ENCODE assay signal across 9 mouse cellular contexts in genomic region chr1:36279202-36279601, GRCm38 (mm10). TPM values are rescaled to one million over a fixed set of nuclear protein-coding genes. Genes with fewer than 3 reads are reported as not detected.
DNase-seq lines count a peak whose midpoint lies in the region; ATAC-seq lines count a peak whose summit lies in the region.
"Had no signal": no experiment of that assay in that cellular context is flagged by ENCODE, and none has a peak within 500 bp of the region (broad histone marks: within the 10 kb centered on the region; RNA-seq: fewer than 3 reads in every experiment).

No protein-coding gene starts in this region.

- H3K4me2 ChIP-seq in heart, embryonic 11.5 days, result no peak overlapping the region
- no peak overlapping the region for H3K4me2 ChIP-seq in embryonic facial prominence, embryonic 11.5 days (ENCODE audit: low read depth, low read length)
- H3K4me2 ChIP-seq: midbrain, embryonic 12.5 days had no signal

- no peak overlapping the region for H3K4me3 ChIP-seq in heart, embryonic 11.5 days (ENCODE audit: low read depth, low read length)
- no peak overlapping the region for H3K4me3 ChIP-seq in embryonic facial prominence, embryonic 11.5 days (ENCODE audit: low read depth, low read length)
- H3K4me3 ChIP-seq: midbrain, embryonic 12.5 days had no signal

- no peaks in the 10 kb centered on the region for H3K27me3 ChIP-seq in heart, embryonic 11.5 days (ENCODE audit: control insufficient read depth, insufficient read depth, low read length)
- no peaks in the 10 kb centered on the region for H3K27me3 ChIP-seq in embryonic facial prominence, embryonic 11.5 days (ENCODE audit: control insufficient read depth, insufficient read depth, low read length)
- H3K27me3 ChIP-seq: midbrain, embryonic 12.5 days had no signal

- H3K4me1 ChIP-seq in heart, embryonic 11.5 days (ENCODE audit: control insufficient read depth, insufficient read depth, low read length), result no peaks in the 10 kb centered on the region
- H3K4me1 ChIP-seq in embryonic facial prominence, embryonic 11.5 days (ENCODE audit: control insufficient read depth, insufficient read depth, low read length), result no peaks in the 10 kb centered on the region
- H3K4me1 ChIP-seq: midbrain, embryonic 12.5 days had no signal

- no peak for ATAC-seq in heart, embryonic 11.5 days (replicated peaks; ENCODE audit: insufficient number of reproducible peaks, low FRiP score, low TSS enrichment)
- peak; percentile 37; the same call in 1 of the 2 replicates for ATAC-seq in embryonic facial prominence, embryonic 11.5 days (replicated peaks; ENCODE audit: insufficient number of reproducible peaks, low FRiP score, low TSS enrichment, low read depth)
- peak; percentile 64 for ATAC-seq in megakaryocyte-erythroid progenitor cell, adult 5-6 weeks (replicated peaks; ENCODE audit: low FRiP score, low TSS enrichment, poor library complexity, severe bottlenecking)

- intact Hi-C loops in heart, postnatal 36 days (cut with DNase I), result loop anchor here (2.0 to 5.0 kb wide), 2 partner anchors 57 to 134 kb away; no protein-coding TSS in a partner anchor

- no peak overlapping the region for H3K27ac ChIP-seq in heart, embryonic 11.5 days (ENCODE audit: low read depth, low read length)
- H3K27ac ChIP-seq in embryonic facial prominence, embryonic 11.5 days (replicated peaks; ENCODE audit: low read depth, low read length), result no peak overlapping the region
- H3K27ac ChIP-seq: midbrain, embryonic 12.5 days had no signal

- 17% methylated on average over 3 of the region's 3 CpGs for WGBS in heart, embryonic 11.5 days (ENCODE audit: insufficient replicate concordance)
- 21% methylated on average over 3 of the region's 3 CpGs for WGBS in embryonic facial prominence, embryonic 11.5 days

- H3K9me3 ChIP-seq in heart, embryonic 11.5 days (replicated peaks; ENCODE audit: control insufficient read depth, low read length), result no peaks in the 10 kb centered on the region
- no peaks in the 10 kb centered on the region for H3K9me3 ChIP-seq in embryonic facial prominence, embryonic 11.5 days (replicated peaks; ENCODE audit: control insufficient read depth, low read length)
- H3K9me3 ChIP-seq: midbrain, embryonic 12.5 days had no signal

- DNase-seq in heart, adult 11 months, result peak; percentile 95
- peak; percentile 47 to 74 for DNase-seq in adrenal gland, postnatal 4 days (ENCODE audit: low spot score in 2 of 2)
- DNase-seq in embryonic facial prominence, embryonic 11.5 days (ENCODE audit: low spot score), result peak; percentile 87
- DNase-seq in heart, postnatal 36 days, result peak; percentile 82 to 92
- DNase-seq in layer of hippocampus, postnatal 25 days (ENCODE audit: extremely low spot score in 1 of 2, low spot score in 1 of 2), result peak; percentile 75 to 97
- DNase-seq in spleen, postnatal 10 days (ENCODE audit: low spot score in 2 of 2), result peak; percentile 81 to 93

- H3K9ac ChIP-seq in heart, embryonic 11.5 days (ENCODE audit: low read depth, low read length), result no peak overlapping the region
- H3K9ac ChIP-seq in embryonic facial prominence, embryonic 11.5 days (replicated peaks; ENCODE audit: low read length), result no peak overlapping the region
- H3K9ac ChIP-seq: midbrain, embryonic 12.5 days had no signal

- H3K36me3 ChIP-seq in heart, embryonic 11.5 days (ENCODE audit: control insufficient read depth, insufficient read depth, low read length), result no peaks in the 10 kb centered on the region
- H3K36me3 ChIP-seq in embryonic facial prominence, embryonic 11.5 days (replicated peaks; ENCODE audit: control insufficient read depth, insufficient read depth, low read depth, low read length), result no peaks in the 10 kb centered on the region
- H3K36me3 ChIP-seq: midbrain, embryonic 12.5 days had no signal

RNA-seq across cellular contexts. Expression of gene Neurl3, which starts 4.7 kb away (rescaled TPM):
- 1.9 and 2.6 TPM in 2 replicates for polyA plus RNA-seq in heart, embryonic 11.5 days (2014; fragmentation: Nextera tagmentation; extraction: Ambion mirVana)
- 10 to 100 TPM in 1 of 2 experiments, 1 to 10 TPM in 1; 8.0 to 10.4 TPM for total RNA-seq in adrenal gland, postnatal 4 days (2021)
- polyA plus RNA-seq in embryonic facial prominence, embryonic 11.5 days (2014; fragmentation: Nextera tagmentation; extraction: Ambion mirVana), result 0.64 and 1.2 TPM in 2 replicates
- total RNA-seq in heart, postnatal 36 days (2021), result 1 to 10 TPM; 3.6 to 3.9 TPM
- total RNA-seq in layer of hippocampus, postnatal 25 days (2021), result under 1 TPM; 0.42 to 0.68 TPM
- 5.4 and 5.5 TPM in 2 replicates for total RNA-seq in megakaryocyte-erythroid progenitor cell, adult 5-6 weeks (2014; fragmentation: Nextera tagmentation)
- 7.4 and 7.8 TPM in 2 replicates for total RNA-seq in megakaryocyte-erythroid progenitor cell, adult 5-6 weeks (2017)

RNA-seq across cellular contexts. Expression of gene Arid5a, which starts 28.3 kb away (rescaled TPM):
- 5.6 and 8.1 TPM in 2 replicates for polyA plus RNA-seq in heart, embryonic 11.5 days (2014; fragmentation: Nextera tagmentation; extraction: Ambion mirVana)
- total RNA-seq in adrenal gland, postnatal 4 days (2021), result 1 to 10 TPM; 6.0 to 8.4 TPM
- 1.6 and 3.7 TPM in 2 replicates for polyA plus RNA-seq in embryonic facial prominence, embryonic 11.5 days (2014; fragmentation: Nextera tagmentation; extraction: Ambion mirVana)
- 10 to 100 TPM; 10.4 to 15.1 TPM for total RNA-seq in heart, postnatal 36 days (2021)
- 10 to 100 TPM; 11.5 to 16.6 TPM for total RNA-seq in layer of hippocampus, postnatal 25 days (2021)
- total RNA-seq in megakaryocyte-erythroid progenitor cell, adult 5-6 weeks (2014; fragmentation: Nextera tagmentation), result 6.0 and 7.6 TPM in 2 replicates
- total RNA-seq in megakaryocyte-erythroid progenitor cell, adult 5-6 weeks (2017), result 3.2 and 4.3 TPM in 2 replicates

RNA-seq across cellular contexts. Expression of gene Uggt1, which starts 34.7 kb away (rescaled TPM):
- 60.6 and 61.9 TPM in 2 replicates for polyA plus RNA-seq in heart, embryonic 11.5 days (2014; fragmentation: Nextera tagmentation; extraction: Ambion mirVana)
- 10 to 100 TPM; 53.6 to 61.0 TPM for total RNA-seq in adrenal gland, postnatal 4 days (2021)
- polyA plus RNA-seq in embryonic facial prominence, embryonic 11.5 days (2014; fragmentation: Nextera tagmentation; extraction: Ambion mirVana), result 67.3 and 67.8 TPM in 2 replicates
- total RNA-seq in heart, postnatal 36 days (2021), result 10 to 100 TPM; 29.2 to 31.2 TPM
- total RNA-seq in layer of hippocampus, postnatal 25 days (2021), result 10 to 100 TPM; 36.0 to 40.5 TPM
- 48.7 and 55.4 TPM in 2 replicates for total RNA-seq in megakaryocyte-erythroid progenitor cell, adult 5-6 weeks (2014; fragmentation: Nextera tagmentation)
- total RNA-seq in megakaryocyte-erythroid progenitor cell, adult 5-6 weeks (2017), result 54.7 and 89.5 TPM in 2 replicates
